Mouse (Mus musculus) liver, embryonic 15.5 days (tissue): Measurements from ENCODE around the gene Trim29. TPM values are rescaled to one million over a fixed set of nuclear protein-coding genes. Genes with fewer than 3 reads are reported as not detected.

Source experiments
- ATAC-seq: fragments of 200-750 bp; cut with Nextera tagmentation; 2 replicates; pipeline ENCODE4 v1.8.0; 2017; ENCODE audit warnings: moderate number of reproducible peaks, mild to moderate bottlenecking, moderate library complexity; ENCODE audit not compliant: insufficient read depth
- H3K27ac ChIP-seq: fragments of 300-500 bp; sonication (generic); replicated peaks from 2 replicates; pipeline ENCODE4 v1.5.1; 2015; ENCODE audit warnings: mild to moderate bottlenecking, inconsistent platforms
- H3K27me3 ChIP-seq: fragments of 300-500 bp; sonication (generic); 2 replicates; pipeline ENCODE4 v1.6.1; 2015; ENCODE audit warnings: mild to moderate bottlenecking, inconsistent platforms
- H3K36me3 ChIP-seq: fragments of 300-500 bp; sonication (generic); replicated peaks from 2 replicates; pipeline ENCODE4 v1.6.1; 2015; ENCODE audit warnings: moderate library complexity, mild to moderate bottlenecking, inconsistent platforms
- H3K4me1 ChIP-seq: fragments of 300-500 bp; sonication (generic); replicated peaks from 2 replicates; pipeline ENCODE4 v1.6.1; 2015; ENCODE audit warnings: inconsistent platforms
- H3K4me2 ChIP-seq: fragments of 300-500 bp; sonication (generic); 2 replicates; pipeline ENCODE4 v1.6.1; 2015; ENCODE audit warnings: moderate library complexity, mild to moderate bottlenecking, inconsistent platforms
- H3K4me3 ChIP-seq: fragments of 300-500 bp; sonication (generic); replicated peaks from 2 replicates; pipeline ENCODE4 v1.5.1; 2015; ENCODE audit warnings: mild to moderate bottlenecking, inconsistent platforms
- H3K9ac ChIP-seq: fragments of 300-500 bp; sonication (generic); 2 replicates; pipeline ENCODE4 v1.6.1; 2015; ENCODE audit warnings: moderate library complexity, mild to moderate bottlenecking, inconsistent platforms
- H3K9me3 ChIP-seq: fragments of 300-500 bp; sonication (generic); replicated peaks from 2 replicates; pipeline ENCODE4 v1.6.1; 2016; ENCODE audit warnings: inconsistent platforms
- WGBS: fragments of 180-500 bp; shearing (Covaris S2); methylation state at CpG from one replicate; pipeline ENCODE4 v1.1.7; 2015; ENCODE audit warnings: mixed read lengths; ENCODE audit not compliant: insufficient replicate concordance; 5-methylcytosine and 5-hydroxymethylcytosine counted together
- polyA plus RNA-seq: library from polyadenylated mRNA; unstranded; fragments of >200 nt; fragmentation: Nextera tagmentation; extraction: Ambion mirVana; gene quantifications from 2 replicates; pipeline ENCODE4 v1.2.1, GENCODE M21; 2015

The Trim29 gene
- polyA plus RNA-seq, 1 experiment from 2014 or later, result 0.03 TPM

DNA sequence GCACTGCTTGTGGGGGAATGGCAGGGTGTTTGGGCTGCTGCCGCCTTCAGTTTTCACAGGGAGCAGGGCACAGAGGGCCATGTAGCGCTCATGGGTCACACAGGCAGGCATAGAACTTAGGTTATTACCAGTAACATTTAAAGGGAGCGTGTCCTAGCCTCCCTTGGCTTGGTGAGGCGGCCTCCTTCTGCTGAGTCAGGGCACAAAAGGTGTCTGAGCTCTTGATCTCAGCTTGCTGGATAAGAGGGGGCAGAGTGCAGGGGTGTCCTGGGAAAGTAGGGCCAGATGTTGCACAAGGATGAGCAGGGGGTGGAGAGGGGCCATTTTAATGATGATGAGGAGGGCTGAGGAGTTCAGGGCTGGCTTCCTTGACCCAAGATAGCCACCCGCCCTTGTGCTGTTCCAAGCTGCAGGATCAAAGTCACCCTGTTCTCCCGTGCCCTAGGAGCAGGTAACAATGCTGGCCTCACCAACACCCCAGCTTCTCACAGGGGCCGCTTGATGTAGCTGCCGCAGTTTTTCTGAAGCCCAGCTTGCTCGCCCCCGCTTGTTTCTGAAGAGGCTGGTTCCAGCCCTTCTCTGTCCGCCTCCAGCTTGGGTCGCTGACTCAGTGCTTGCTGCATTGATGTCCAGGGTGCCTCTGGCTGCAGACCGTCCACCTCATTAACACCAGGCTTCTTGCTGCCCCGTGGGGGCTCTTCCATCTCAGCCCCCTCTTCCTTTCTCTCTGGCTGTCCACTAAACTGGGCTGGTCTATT, 38.7 kb upstream of the Trim29 start:
- 56% methylated on average over 14 of the region's 14 CpGs for WGBS
- no peak for ATAC-seq
- H3K9ac ChIP-seq, result no peak overlapping the region

GRCm38 (mm10) chr9:43273735-43274134, 36.9 kb upstream of the Trim29 start:
- Histone ChIP-seq H3K4me1 (peaks cover 8% of the 10 kb centered on the region; the same call in 1 of the 2 replicates), H3K4me3 (no peak overlapping the region), H3K27ac (no peak overlapping the region), H3K4me2 (no peak overlapping the region), H3K36me3 (no peaks in the 10 kb centered on the region), H3K9me3 (no peaks in the 10 kb centered on the region), H3K27me3 (peaks cover 73% of the 10 kb centered on the region), H3K9ac (no peak overlapping the region)
- ATAC-seq, result no peak
- WGBS, result 49% methylated on average over 9 of the region's 9 CpGs

More for the DNA sequence above, 38.7 kb upstream of the Trim29 start:
- no peaks in the 10 kb centered on the region for H3K9me3 ChIP-seq
- no peak overlapping the region for H3K27ac ChIP-seq
- H3K4me3 ChIP-seq, result no peak overlapping the region
- H3K4me2 ChIP-seq, result no peak overlapping the region
- peaks cover 15% of the 10 kb centered on the region; the same call in 1 of the 2 replicates for H3K4me1 ChIP-seq
- no peaks in the 10 kb centered on the region for H3K36me3 ChIP-seq
- peaks cover 70% of the 10 kb centered on the region for H3K27me3 ChIP-seq

DNA sequence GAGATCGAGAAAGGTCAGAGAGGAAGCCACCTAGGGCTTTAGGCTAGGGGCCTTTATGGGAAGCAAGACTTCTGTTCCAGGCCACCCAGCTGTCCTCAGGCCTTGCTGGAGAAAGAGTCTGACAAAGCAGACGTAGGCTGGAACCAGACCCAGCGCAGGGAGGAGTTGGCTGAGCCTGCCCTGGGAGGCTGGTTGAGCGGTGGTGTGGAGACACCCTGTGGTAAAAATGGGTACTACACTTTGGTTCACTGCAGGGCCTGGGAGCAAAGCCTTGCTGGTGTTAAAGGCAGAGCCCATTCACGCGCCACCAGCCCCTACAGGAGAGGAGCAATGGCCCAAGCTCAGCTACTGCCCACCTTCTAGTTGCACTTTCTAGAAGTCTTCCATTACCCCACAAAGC, 26.4 kb upstream of the Trim29 start:
- ATAC-seq, result peak; percentile 56
- H3K27ac ChIP-seq, result no peak overlapping the region
- no peak overlapping the region for H3K4me2 ChIP-seq
- H3K36me3 ChIP-seq, result no peaks in the 10 kb centered on the region
- 11% methylated on average over 6 of the region's 6 CpGs for WGBS
- no peak overlapping the region for H3K9ac ChIP-seq
- H3K9me3 ChIP-seq, result no peaks in the 10 kb centered on the region
- H3K4me1 ChIP-seq, result 0 out of 2 replicates have a peak, but pooled peaks cover 3% of the 10 kb centered on the region
- peaks cover 59% of the 10 kb centered on the region for H3K27me3 ChIP-seq
- no peak overlapping the region for H3K4me3 ChIP-seq

DNA sequence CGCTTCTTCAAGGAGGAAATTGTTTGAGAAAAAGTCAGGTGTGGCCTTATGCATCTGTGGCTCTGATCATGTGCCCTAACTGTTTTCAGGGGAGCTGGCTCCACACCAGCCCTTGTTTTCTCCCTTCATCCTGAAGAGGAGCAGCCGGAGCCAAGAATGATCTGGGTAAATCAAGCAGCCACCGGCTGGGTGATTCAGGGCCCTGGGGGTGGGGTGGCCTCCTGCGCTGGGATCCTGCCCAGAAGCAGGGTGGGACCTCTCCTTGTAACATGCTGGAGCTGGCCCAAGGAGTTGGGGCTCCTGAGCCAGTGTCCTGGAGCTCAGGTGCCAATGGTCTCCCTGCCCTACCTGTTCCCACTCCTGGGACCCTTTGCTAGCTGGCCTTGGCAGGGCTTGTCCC, 25.4 kb upstream of the Trim29 start:
- Histone ChIP-seq H3K27me3 (peaks cover 59% of the 10 kb centered on the region), H3K9ac (no peak overlapping the region), H3K36me3 (no peaks in the 10 kb centered on the region), H3K4me1 (0 out of 2 replicates have a peak, but pooled peaks cover 3% of the 10 kb centered on the region), H3K9me3 (no peaks in the 10 kb centered on the region), H3K27ac (no peak overlapping the region), H3K4me3 (no peak overlapping the region), H3K4me2 (no peak overlapping the region)
- 64% methylated on average over 4 of the region's 4 CpGs for WGBS
- ATAC-seq, result no peak

DNA sequence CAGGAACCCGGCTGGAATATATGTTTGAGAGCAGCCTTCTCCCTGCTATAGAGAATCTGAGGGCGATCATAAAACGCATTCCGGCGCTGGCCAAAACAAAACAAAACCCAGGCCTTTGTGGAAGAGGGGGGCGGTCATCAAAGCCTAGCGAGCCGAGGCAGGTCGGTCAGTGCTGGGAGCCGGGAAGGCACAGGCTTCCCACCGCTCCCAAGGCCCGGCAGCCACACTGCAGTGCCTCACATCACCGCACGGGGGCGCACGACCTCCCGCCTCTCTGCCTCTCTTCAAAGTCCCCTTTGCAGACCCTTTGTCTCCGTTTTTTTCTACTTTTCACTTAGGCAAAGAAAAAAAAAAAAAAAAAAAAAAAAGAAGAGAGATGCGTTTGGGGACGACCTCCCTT, 23.8 kb upstream of the Trim29 start:
- no peak overlapping the region for H3K4me2 ChIP-seq
- no peak overlapping the region for H3K9ac ChIP-seq
- no peaks in the 10 kb centered on the region for H3K36me3 ChIP-seq
- peaks cover 50% of the 10 kb centered on the region for H3K27me3 ChIP-seq
- H3K27ac ChIP-seq, result no peak overlapping the region
- ATAC-seq, result no peak
- 4% methylated on average over 20 of the region's 20 CpGs for WGBS
- H3K4me3 ChIP-seq, result no peak overlapping the region
- 0 out of 2 replicates have a peak, but pooled peaks cover 3% of the 10 kb centered on the region for H3K4me1 ChIP-seq
- no peaks in the 10 kb centered on the region for H3K9me3 ChIP-seq

GRCm38 (mm10) chr9:43293058-43293457, 17.6 kb upstream of the Trim29 start:
- 66% methylated on average over 6 of the region's 6 CpGs for WGBS
- no peak overlapping the region for H3K9ac ChIP-seq
- ATAC-seq, result no peak

GRCm38 (mm10) chr9:43300394-43300793, 10.3 kb upstream of the Trim29 start:
- no peak for ATAC-seq
- H3K4me3 ChIP-seq, result no peak overlapping the region
- H3K36me3 ChIP-seq, result no peaks in the 10 kb centered on the region
- no peaks in the 10 kb centered on the region for H3K9me3 ChIP-seq
- H3K4me1 ChIP-seq, result no peaks in the 10 kb centered on the region
- 0 out of 2 replicates have a peak, but pooled peaks cover 4% of the 10 kb centered on the region for H3K27me3 ChIP-seq
- WGBS, result 48% methylated on average over 10 of the region's 10 CpGs
- H3K4me2 ChIP-seq, result no peak overlapping the region
- H3K27ac ChIP-seq, result no peak overlapping the region
- no peak overlapping the region for H3K9ac ChIP-seq

More at GRCm38 (mm10) chr9:43293058-43293457, 17.6 kb upstream of the Trim29 start:
- Histone ChIP-seq H3K4me3 (no peak overlapping the region), H3K4me2 (no peak overlapping the region), H3K9me3 (no peaks in the 10 kb centered on the region), H3K27me3 (0 out of 2 replicates have a peak, but pooled peaks cover 13% of the 10 kb centered on the region), H3K4me1 (no peaks in the 10 kb centered on the region), H3K36me3 (no peaks in the 10 kb centered on the region), H3K27ac (no peak overlapping the region)

DNA sequence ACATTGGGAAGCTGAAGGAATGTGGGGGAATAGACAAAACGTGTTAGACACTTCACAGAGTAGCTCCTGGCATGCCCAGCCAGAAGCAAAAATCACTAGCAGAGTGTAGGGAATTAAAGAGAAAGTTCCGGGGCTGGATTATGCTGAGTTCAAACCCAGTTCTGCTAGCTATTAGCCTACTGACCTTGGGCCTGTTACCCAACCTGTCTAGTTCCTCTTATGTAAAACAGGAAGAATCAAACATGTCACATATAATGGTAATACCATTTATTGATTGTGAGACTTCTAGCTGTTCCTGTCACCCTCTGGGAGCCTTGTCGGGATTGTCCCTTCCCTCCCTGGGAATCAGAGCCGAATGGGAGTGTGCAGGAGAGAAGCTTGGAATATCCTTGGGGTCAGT, 7.7 kb upstream of the Trim29 start:
- Histone ChIP-seq H3K4me2 (no peak overlapping the region), H3K9me3 (no peaks in the 10 kb centered on the region), H3K4me1 (no peaks in the 10 kb centered on the region), H3K4me3 (no peak overlapping the region), H3K27me3 (no peaks in the 10 kb centered on the region), H3K36me3 (no peaks in the 10 kb centered on the region), H3K9ac (no peak overlapping the region), H3K27ac (no peak overlapping the region)
- 36% methylated on average over 4 of the region's 4 CpGs for whole genome bisulfite sequencing
- ATAC-seq, result no peak

- H3K9ac ChIP-seq, result no peak overlapping the region
- no peak overlapping the region for H3K27ac ChIP-seq
- no peak overlapping the region for H3K4me3 ChIP-seq
- H3K4me1 ChIP-seq, result no peaks in the 10 kb centered on the region
- H3K27me3 ChIP-seq, result no peaks in the 10 kb centered on the region
- no peaks in the 10 kb centered on the region for H3K9me3 ChIP-seq
- ATAC-seq, result no peak
- WGBS, result 16% methylated on average over 6 of the region's 6 CpGs
- no peaks in the 10 kb centered on the region for H3K36me3 ChIP-seq
- H3K4me2 ChIP-seq, result no peak overlapping the region
These were observed 4.8 kb upstream of the Trim29 start for GRCm38 (mm10) chr9:43305882-43306281.

DNA sequence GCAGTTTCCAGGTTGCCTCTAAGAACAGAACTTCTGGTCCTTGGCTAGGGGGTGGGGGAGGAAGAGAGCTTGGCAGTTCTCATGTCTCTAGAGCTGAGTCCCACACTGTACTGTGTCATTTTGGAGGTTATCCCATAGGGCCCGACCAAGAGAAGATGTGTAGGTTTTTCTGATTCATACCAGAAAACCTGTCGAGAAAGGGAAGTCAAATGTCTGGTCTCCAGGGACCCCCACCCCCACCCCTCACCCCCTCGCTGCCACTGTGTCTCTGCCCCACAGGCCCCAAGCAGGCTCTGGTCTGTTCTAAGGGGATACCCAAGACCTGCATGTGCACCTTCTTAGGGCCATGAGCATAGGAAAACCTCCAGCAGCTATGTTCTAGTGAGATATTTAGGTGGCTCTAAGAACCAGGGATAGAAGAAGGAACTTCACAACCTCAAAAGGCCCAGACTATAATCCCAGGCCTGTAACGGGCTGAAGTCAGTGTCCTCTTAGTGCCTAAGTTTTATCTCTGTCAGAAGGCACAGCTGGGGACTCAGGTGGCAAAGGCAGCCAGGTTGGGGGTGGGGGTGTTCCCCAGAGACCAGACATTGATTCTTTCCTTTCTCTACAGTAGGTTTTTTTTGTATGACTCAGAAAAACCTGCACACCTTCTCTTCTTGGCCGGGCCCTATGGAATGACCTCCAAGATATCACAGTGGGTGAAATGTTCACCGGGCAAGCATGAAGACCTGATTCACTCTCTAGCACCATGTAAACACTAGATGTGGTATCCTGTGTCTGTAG, 1.4 kb upstream of the Trim29 start:
- Histone ChIP-seq H3K27ac (no peak overlapping the region), H3K9me3 (no peaks in the 10 kb centered on the region), H3K36me3 (no peaks in the 10 kb centered on the region), H3K9ac (no peak overlapping the region), H3K4me2 (no peak overlapping the region), H3K4me1 (no peaks in the 10 kb centered on the region), H3K27me3 (no peaks in the 10 kb centered on the region), H3K4me3 (no peak overlapping the region)
- ATAC-seq, result no peak
- WGBS, result 58% methylated on average over 6 of the region's 6 CpGs

DNA sequence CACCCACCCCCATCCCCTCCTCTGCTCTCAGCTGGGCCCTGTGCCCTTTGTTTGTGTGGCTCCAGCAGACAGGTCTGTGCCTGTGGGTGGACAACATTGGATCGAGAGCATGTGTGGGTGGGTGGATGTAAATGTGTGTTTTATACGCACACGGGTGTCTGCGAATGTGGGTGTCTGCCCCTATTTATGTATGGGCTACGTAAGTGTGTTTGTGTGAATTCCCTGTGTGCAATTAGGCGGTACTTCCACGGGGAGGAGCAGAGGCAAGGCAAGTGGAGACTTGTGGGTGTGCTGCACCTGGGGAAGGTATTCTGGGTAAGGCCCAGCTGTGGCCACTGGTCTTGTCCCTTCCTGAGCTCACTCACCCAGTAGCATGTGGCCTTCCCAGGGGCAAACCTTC, 1.5 kb downstream of the Trim29 start:
- WGBS, result 64% methylated on average over 7 of the region's 7 CpGs
- H3K9ac ChIP-seq, result no peak overlapping the region
- no peaks in the 10 kb centered on the region for H3K4me1 ChIP-seq
- H3K4me2 ChIP-seq, result no peak overlapping the region
- no peaks in the 10 kb centered on the region for H3K9me3 ChIP-seq
- H3K27ac ChIP-seq, result no peak overlapping the region
- no peak for ATAC-seq
- H3K36me3 ChIP-seq, result no peaks in the 10 kb centered on the region
- H3K4me3 ChIP-seq, result no peak overlapping the region
- H3K27me3 ChIP-seq, result no peaks in the 10 kb centered on the region
